Mouse (Mus musculus) naive thymus-derived CD4-positive, alpha-beta T cell, adult 5 months (primary cell): ENCODE results near the gene Tkfc. TPM values are rescaled to one million over a fixed set of nuclear protein-coding genes. Genes with fewer than 3 reads are reported as not detected.

Source experiments
- polyA plus RNA-seq: library from polyadenylated mRNA; unstranded; fragments of 100-300 nt; shearing (Covaris generic); gene quantifications from one replicate; pipeline ENCODE4 v1.2.1, GENCODE M21; 2017

The Tkfc gene
- polyA plus RNA-seq: 3.3 TPM

DNA sequence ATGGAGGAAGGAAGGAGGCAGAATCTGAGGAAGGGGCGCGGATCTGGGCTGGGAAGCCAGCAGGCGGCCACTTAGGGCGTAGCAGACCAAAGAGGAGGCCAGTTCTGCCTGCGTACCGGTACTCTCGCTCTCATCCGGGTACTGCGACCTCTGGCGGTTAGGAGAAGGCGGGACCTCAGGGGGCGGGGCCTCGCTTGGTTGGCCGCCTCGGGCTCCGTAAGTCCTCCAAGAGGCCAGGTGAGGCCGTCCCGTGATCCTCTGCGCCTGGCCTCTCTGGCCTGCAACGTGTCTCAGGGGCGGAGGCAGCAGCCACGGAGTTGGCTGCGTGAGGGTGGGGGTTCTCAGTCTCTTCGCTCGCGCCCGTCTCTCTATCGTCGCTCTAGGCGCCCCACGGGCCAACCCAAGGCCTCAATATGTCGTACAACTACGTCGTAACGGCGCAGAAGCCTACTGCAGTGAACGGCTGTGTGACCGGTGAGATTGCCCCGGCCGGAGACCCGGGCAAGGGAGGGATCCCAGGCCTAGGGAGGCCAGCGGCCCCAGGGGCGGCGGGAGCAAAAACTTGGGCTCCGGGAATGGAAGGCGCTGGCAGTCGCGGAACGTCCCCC, at the start of gene Tkfc, which contains the start of gene Ddb1:
Gene Tkfc, minus strand, starts transcription at position 362 of the 608 bp plus-strand sequence.
Gene Ddb1, plus strand, starts transcription at position 35 of the 608 bp plus-strand sequence.

GRCm38 (mm10) chr19:10634106-10634871, 28.8 kb upstream of the Tkfc start, which contains the start of gene Vwce:
TSS of gene Vwce (plus strand) at chr19:10634213.

GRCm38 (mm10) chr19:10576690-10577561, 28.5 kb downstream of the Tkfc start, which contains the start of the genes Cyb561a3 and Tmem138:
TSS of gene Cyb561a3 (plus strand) at chr19:10577172.
TSS of gene Tmem138 (minus strand) at chr19:10577362.

DNA sequence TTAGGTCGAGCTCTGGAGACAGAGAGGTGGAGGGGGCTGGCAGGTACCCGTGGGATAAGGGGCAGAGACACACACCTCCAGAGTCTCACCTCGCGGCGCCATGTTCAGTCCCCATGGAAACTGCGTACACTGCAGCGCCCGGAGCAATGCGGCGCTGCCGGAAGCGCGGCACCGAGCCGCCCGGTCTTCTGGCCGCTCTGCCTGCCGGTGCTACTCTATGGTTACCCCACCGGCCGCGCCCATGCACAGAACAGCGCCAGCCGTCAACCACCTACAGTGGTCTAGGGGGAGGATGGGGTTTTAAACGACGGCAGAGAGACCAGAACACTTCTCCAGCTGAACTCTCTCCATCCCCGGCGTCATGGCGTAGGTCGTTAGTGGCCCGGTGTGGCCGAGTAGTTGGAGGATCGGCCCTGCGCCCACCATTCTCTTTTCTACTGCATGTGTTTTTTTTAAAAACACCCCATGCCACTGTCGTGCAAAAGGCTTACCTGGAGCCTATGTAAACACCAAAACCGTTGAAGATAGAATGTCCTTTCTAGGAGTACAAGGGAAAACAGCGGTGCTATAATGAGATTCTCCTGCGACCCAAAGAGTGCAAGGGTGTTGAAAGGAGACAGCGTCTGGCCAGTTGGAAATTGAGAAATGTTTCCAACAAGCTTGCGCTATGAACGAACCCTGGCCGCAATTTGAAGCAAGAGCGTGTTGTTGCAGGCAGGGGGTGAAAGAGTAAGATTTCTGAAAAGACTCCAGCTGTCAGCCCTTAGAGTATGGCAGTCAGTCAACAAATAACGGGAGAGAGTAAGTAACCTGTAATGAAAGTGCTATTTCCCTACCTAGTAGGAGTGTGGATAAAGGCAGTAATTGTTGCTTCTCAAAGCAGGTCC, 49.6 kb downstream of the Tkfc start, which contains the start of gene Tmem216:
Gene Tmem216, minus strand, starts transcription at position 615 of the 887 bp plus-strand sequence.

Other genes with a start within 250 kb of the Tkfc start
- not detected for gene Syt7, start 216.6 kb downstream of the Tkfc start, polyA plus RNA-seq
- not detected for gene Lrrc10b, start 148.2 kb downstream of the Tkfc start, polyA plus RNA-seq
- gene Ppp1r32, start 122.7 kb downstream of the Tkfc start, polyA plus RNA-seq: 0.39 TPM
- gene Cpsf7, start 80.4 kb downstream of the Tkfc start, polyA plus RNA-seq: 36.9 TPM
- gene Sdhaf2, start 79.5 kb downstream of the Tkfc start, polyA plus RNA-seq: 50.1 TPM
- gene Tmem216, start 49.4 kb downstream of the Tkfc start, polyA plus RNA-seq: 5.2 TPM
- 25.4 TPM for gene Cyb561a3, start 28.5 kb downstream of the Tkfc start, polyA plus RNA-seq
- gene Tmem138, start 28.3 kb downstream of the Tkfc start, polyA plus RNA-seq: 6.9 TPM
- 152 TPM for gene Ddb1, start 327 bp downstream of the Tkfc start, polyA plus RNA-seq
- gene Vwce, start 28.6 kb upstream of the Tkfc start, polyA plus RNA-seq: 0.96 TPM
- not detected for gene Pga5, start 72.4 kb upstream of the Tkfc start, polyA plus RNA-seq
- 24.7 TPM for gene Vps37c, start 83.1 kb upstream of the Tkfc start, polyA plus RNA-seq
- gene Cd5, start 133.3 kb upstream of the Tkfc start, polyA plus RNA-seq: 371 TPM
- 429 TPM for gene Cd6, start 224.4 kb upstream of the Tkfc start, polyA plus RNA-seq
- not detected for gene Slc15a3, start 234.1 kb upstream of the Tkfc start, polyA plus RNA-seq